Mouse (Mus musculus) lung, adult 2 months (tissue): Measurements from ENCODE around the gene Tyro3.

Source experiments
- CTCF ChIP-seq: fragments of 200-500 bp; IDR thresholded peaks from 2 replicates; pipeline ENCODE4 v1.5.1; 2011; ENCODE audit warnings: mild to moderate bottlenecking, low read length, control low read depth; ENCODE audit not compliant: insufficient read depth
- POLR2A ChIP-seq: fragments of 200-500 bp; IDR thresholded peaks from 2 replicates; pipeline ENCODE4 v1.6.1; 2011; ENCODE audit warnings: low read depth, mild to moderate bottlenecking, control low read depth, low read length, borderline replicate concordance; ENCODE audit errors: extremely low read depth

GRCm38 (mm10) chr2:119816611-119817010 lies 19.1 kb downstream of the Tyro3 start:
- TF ChIP-seq CTCF: no peak
- TF ChIP-seq POLR2A: no peak
